Mouse (Mus musculus) G1E (cell line): ENCODE measurements around the gene Slc25a12.

Source experiments
- CTCF ChIP-seq: IDR thresholded peaks from 2 replicates; pipeline ENCODE4 v1.5.1; 2012; ENCODE audit warnings: low read depth, low read length, inconsistent platforms, mixed read lengths
- GATA2 ChIP-seq: IDR thresholded peaks from 2 replicates; pipeline ENCODE4 v1.6.1; 2012; ENCODE audit warnings: low read depth, low read length, inconsistent platforms, borderline replicate concordance
- TAL1 ChIP-seq: conservative IDR thresholded peaks from 2 replicates; pipeline ENCODE4 v1.6.1; 2012; ENCODE audit warnings: low read depth, low read length, inconsistent platforms, mixed read lengths

GRCm38 (mm10) chr2:71303221-71303620 is 64.3 kb downstream of the Slc25a12 start:
- no peak for TF ChIP-seq CTCF
- TF ChIP-seq GATA2: no peak
- TF ChIP-seq TAL1: no peak
